Mouse (Mus musculus): ENCODE results near the gene St6galnac1.
"Not testable (repeated sequence)": the region's sequence is repeated elsewhere in the genome, so short reads cannot be mapped to it uniquely, and the experiment has no call there.

Gene St6galnac1

DNA sequence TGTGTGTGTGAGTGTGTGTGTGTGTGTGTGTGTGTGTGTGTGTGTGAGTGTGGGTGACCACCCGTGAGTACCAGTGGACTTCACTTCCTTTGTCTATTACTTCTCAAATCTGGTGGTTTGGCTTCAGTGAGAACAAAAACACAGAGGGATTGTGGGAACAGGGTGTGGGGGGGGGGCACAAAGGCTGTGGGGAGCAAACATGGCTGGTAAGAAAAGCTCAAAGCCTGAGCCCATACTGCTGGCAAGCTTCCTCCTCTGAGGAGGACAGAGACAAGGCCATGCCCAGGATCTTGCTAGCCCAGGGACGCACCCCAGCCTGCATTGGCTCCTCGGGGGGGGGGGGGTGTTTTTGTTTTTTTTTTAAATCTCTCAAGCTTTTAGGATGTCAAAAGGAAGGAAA is 32.2 kb upstream of the St6galnac1 start:
- DNase-seq (ENCODE audit: low spot score): no peak

DNA sequence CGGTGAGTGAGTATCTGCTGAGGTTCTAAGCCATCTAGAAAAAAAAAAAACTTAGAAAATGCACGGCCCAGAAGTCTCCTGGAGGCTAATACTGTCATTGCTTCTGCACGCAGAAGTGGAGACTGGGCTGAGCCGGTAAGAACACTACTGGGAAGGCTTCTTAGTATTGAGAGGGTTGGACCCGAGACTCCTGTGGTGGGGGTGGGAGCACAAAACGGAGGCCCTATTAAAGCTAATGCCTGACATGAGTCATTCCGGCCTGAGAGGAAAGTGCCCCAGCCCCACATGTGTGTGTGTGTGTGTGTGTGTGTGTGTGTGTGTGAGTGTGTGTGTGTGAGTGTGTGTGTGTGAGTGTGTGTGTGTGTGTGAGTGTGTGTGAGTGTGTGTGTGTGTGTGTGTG is 31.8 kb upstream of the St6galnac1 start:
- no peak for DNase-seq (ENCODE audit: low spot score)

DNA sequence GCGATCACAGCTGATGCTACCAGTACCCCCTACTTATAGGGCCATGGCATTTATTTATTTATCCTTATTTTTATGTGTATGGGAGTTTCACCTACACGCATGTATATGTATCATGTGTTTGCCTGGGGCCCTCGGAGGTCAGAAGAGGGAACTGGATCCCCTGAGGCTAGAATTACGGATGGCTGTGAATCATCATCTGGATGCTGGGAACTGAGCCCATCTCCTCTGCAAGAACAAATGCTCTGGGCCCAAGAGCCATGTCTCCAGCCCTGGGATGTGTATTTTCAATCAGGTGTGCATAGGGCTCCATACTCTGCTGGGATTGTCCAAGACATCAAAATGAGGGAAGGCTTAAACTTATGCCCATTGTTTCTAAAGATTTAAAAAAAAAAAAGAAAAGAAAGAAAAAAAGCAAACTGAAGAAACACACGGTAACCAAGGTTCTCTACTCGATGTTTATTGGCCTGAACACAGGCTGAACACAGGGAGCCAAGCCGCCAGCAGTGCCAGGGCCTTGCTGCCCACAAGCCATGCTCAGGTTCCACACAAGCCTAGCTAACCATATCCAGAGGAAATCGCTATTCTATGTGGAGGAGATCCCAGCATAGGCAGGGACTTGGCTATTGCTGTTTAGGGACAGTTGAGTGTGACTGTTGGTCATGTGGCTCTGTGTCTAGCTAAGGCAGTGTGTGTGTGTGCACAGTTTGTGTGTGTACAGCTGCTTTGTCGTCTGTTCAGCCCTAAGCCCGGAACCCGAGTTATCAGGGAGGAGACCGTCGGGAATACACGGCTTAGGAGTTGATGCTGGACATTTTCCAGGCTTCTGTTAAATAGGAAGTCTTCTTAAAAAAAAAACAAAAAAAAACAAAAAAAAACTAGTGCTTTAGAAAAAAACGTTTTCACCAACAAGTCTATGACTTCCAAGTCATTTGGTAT is 31.1 kb upstream of the St6galnac1 start:
- no peak for DNase-seq (ENCODE audit: low spot score)

DNA sequence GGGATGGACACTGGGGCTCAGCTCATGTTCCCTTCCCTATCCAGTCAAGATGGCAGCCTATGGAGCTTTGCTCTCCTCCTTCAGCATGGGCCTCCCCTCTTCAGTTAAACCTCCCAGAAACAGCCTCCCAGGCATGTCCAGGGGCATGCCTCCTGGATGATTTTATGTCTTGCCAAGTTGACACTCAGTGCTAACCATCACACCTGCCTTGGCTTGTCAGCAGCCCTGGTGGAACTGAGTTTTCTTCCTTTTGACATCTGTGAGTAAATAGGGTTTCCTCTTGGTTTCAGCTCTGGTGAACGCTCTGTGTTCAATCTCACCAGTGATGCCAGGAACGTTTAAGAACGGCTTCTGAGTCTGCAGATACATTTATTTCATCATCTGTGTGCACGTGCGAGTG is 27.4 kb upstream of the St6galnac1 start:
- no peak for DNase-seq (ENCODE audit: low spot score)

DNA sequence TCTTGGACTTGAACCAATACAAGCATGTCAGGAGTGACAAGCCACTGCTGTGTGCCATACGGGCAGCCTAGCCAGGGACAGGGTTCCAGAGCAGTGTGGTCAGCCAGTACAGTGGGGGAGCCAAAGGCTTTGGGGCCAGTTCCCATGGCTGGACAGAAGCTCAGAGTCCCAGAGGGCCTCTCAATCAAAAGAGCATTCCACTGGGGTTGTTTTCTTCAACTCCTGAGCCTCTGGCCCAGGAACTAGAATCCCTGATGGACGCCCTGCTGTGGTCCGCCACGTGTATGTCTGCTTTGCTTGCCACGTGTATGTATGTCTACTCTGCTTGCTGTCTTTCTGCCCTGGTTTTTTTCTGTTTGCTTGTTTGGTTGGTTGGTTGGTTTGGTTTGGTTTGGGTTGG is 25.8 kb upstream of the St6galnac1 start:
- no peak for DNase-seq (ENCODE audit: low spot score)

DNA sequence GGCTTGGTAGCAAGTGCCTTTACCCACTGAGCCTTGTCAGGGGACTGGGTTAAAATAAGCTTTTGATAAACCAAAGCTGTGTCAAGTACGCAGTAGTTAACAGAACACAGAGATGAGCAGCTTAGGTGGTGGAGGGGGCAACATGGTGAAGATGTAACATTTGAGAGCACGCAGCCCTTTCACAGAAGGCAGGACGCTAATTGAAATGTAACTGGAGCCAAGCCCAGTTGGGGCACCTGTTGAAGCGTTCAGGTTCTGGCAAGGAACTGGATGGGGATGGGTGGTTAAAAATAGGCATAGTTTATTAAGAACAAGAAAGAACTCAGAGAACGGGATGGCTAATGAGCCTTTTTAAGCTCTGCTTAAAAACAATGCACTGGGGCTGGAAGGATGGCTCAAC is 24.1 kb upstream of the St6galnac1 start:
- DNase-seq (ENCODE audit: low spot score): no peak

DNA sequence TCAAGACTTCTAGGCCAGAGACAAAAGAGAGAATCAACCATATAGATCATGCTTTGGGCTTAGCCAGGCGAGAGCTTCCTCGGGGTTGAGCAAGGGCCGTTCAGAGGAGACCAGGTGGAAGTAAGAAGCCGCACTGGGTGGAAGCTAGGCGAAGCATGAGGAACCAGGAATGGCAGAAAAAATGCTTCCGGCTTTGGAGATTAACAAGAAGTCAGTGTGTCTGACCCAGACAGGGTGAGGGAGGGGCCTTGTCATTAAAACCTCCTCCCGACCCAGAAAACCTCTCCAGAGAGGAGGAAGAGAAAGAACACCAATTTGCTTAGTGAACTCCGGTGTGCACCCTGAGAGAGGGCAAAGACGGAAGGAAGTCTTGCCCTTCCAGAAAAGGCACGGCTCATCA is 8.9 kb upstream of the St6galnac1 start:
- DNase-seq (ENCODE audit: low spot score): no peak

DNA sequence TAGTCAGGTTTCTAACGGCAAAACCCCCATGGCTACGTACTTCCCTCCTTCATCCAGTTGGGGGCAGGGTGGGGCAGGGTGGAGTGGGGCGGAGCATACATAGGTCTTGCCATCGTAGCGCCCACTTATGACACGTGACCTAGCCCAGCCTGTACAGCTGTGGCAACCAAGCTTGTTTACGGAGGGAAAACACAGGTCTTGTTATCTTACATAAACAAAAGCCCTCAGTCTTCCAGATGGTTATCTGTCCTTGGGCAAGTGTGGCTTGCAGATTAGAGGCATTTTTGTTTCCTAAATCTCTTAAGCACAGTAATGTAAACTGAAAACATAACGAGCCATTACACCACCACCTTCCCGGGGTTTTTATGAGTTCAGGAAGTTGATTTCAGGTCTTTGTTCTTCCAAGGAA is 7.4 kb upstream of the St6galnac1 start:
- DNase-seq (ENCODE audit: low spot score): peak; percentile 16

DNA sequence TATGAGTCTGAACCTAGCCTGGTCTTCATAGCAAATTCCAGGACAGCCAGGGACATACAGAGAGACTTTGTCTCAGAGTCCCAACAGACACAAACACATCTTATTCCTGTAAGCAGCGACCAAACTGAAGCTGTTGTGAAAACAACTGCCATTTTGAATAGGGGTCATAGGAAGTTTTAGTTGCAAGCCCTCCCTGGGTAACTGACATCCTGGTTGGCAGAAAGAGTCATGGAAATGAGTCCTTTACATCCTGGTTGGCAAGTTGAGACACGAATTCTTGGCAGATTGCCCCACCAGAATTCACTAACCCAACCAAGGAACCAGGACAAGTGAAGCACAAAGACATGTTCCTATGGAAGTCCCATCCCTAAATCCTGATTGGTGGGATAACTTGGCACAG is 2.1 kb downstream of the St6galnac1 start:
- DNase-seq (ENCODE audit: low spot score): no peak

DNA sequence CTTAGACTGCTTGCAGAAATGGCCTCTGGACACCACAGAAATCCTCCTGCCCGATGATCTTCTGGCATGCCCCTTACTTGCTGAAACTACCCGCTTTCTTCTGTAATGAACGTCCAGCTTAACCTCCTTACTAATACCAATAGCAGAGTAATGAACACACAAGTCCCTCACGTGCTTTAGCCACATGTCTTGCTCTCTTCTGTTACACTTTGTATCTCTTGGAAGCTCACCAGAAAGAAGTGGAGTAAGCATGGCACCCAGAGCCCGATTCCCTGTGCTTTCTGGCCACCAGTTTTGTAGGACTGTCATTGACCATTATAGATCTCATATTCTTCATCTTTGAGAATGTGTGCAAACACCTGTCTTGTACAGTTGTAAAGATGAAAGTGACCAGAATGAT is 5.4 kb downstream of the St6galnac1 start:
- DNase-seq (ENCODE audit: low spot score): no peak

DNA sequence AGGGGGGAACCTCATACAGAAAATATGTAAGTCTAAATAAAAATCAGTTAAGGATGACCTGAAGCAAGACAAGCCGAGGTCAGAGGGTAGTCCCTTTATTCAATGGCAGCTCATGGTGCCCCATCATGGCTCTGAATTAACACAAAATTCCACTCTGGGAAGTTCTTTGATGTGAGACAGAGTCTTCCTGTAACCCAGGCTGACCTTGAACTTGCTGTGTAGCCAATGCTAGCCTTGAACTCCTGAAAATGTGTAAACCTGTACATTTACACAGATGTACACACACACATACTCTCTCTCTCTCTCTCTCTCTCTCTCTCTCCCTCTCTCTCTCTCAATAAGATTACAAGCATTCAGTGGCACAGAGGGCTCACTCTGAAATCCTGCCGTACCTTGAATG is 10.4 kb downstream of the St6galnac1 start:
- no peak for DNase-seq (ENCODE audit: low spot score)

DNA sequence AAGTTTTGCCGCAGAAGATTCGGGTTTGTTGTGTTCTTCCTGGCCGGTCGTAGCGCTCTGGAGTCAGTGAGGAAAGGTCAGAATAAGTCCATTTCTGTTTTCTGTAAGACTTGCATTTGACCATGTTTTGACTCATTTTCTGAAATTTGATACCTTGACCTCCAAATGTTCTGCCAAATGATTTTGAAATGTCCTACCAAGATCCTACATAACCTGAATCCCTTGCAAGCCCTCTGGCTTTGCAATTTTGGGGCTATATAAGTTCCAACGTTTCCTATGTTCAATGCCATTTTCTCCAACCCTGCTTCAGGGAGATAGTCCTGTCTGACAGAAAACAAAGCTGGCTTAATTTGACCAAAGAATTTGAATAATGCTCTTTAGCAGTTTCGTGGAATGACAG is 11.0 kb downstream of the St6galnac1 start:
- DNase-seq (ENCODE audit: low spot score): no peak

DNA sequence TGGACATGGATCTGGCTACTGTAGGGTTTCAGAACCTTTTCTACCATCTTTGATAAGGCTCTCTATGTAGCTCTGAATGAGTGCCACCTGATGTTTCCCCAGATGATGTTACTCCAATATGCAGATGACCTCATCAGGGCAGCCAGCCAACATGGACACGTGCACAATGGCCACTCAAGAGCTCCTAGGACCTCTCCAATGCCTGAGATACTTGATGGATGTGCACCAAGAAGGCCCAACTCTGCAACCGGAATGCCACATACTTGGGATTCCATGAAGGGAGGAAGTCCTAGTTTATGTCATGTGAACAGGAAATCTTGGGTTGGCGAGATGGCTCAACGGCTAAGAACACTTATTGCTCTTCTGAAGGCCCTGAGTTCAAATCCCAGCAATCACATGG is 20.1 kb downstream of the St6galnac1 start:
- no peak for DNase-seq (ENCODE audit: low spot score)

DNA sequence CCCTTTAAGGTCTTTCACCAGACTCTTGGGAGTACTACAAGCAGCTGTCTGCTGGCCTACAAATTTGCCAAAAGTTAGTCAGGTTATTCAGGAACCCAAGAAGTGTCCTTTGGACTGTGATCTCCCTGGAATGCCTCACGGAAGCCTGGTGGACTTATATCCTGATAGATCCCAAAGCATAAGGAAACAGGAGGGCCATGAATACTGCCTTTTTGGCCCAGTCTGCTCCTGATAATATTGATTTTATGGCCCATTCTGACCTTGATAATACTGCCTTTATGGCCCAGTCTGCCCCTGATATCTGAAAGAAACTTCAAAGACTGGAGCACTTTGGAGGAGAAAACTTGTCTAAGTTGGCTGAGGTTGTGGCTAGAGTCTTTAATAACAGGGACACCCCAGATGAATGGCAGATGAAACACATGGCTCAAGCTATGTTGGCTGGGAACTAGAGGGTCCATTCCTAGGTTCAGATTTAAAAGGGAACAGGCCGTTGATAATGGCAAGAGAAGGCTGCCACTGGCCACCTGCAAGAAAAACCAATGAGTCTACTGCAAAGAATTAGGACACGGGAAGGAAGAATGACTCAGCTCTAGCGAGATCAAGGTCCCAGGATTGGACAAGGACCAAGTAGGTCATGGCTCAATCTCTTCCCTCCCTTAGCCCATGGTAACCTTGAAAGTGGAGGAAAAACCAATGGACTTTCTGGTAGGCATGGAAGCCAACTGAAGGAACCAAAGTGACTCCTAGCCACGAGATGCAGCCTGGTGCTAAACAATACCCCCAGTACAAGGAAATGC is 21.4 kb downstream of the St6galnac1 start:
- no peak for DNase-seq (ENCODE audit: low spot score)

DNA sequence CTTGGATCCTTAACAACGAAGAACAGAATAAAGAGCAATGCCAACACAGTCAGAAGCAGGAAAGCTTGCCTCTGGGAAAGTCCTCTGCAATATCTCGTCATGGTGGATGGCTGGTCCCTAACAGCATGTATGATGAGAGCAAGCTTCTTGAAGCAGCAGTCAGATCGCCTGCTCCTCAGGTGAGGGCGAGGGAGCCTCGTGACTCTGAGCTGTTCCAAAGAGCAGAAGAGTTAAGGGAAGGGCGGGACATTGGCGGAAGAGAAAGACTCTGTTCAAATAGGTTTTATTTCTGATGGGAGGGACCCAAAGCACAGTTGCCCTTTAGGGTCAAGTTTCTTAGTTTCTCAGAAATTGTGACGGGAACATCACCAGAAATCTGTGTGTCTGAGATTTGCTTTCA is 25.6 kb downstream of the St6galnac1 start:
- DNase-seq (ENCODE audit: low spot score): no peak

DNA sequence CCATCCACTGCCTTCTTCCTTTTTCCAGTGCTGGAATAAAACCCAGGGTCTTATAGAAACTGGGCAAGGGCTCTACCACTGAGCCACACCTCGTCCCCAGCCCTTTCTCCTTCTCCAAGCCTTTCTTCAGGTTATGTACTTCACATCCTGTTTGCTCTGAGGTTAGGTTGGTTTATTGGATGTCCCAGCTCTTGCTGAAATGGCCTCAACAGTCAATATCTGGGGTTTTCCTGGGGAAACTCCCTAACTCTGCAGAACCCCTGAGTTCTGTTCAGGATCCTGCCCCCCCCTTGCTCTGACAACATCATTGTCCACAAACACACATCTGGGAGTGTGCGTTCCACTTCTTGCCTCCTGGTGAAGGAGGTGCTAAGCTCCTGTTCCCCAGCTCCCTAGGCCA is 26.6 kb downstream of the St6galnac1 start:
- DNase-seq (ENCODE audit: low spot score): not testable (repeated sequence)

DNA sequence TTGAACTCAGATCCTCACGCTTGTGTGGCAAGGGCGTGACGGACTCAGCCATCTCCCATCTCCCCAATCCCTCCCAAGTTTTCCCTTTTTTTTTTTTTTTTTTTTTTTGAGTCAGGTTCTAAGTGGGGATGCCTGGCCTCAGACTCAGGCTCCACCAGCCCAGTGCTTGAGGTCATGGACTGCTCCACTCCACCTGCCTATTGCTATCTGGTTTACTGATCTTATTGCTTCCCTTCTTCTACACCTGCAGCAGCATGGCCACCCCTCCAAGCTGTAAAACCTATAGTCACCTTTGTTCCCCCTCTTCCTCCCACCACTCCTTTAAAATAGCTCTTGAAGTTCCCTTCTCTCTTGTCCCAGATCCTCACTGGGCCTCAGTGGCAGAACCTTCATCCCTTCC is 28.5 kb downstream of the St6galnac1 start:
- not testable (repeated sequence) for DNase-seq (ENCODE audit: low spot score)

DNA sequence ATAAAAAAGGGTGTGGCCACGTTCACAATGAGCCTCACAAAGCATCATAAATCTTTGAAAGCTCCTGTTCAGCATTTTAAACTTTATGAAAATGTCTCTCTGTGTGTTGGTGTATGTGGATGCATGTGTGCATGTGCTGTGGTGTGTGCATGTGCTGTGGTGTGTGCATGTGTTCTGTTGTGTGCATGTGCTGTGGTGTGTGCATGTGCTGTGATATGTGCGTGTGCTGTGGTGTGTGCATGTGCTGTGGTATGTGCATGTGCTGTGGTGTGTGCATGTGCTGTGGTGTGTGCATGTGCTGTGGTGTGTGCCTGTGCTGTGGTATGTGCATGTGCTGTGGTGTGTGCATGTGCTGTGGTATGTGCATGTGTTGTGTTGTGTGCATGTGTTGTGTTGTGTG is 29.9 kb downstream of the St6galnac1 start:
- DNase-seq (ENCODE audit: low spot score): not testable (repeated sequence)

DNA sequence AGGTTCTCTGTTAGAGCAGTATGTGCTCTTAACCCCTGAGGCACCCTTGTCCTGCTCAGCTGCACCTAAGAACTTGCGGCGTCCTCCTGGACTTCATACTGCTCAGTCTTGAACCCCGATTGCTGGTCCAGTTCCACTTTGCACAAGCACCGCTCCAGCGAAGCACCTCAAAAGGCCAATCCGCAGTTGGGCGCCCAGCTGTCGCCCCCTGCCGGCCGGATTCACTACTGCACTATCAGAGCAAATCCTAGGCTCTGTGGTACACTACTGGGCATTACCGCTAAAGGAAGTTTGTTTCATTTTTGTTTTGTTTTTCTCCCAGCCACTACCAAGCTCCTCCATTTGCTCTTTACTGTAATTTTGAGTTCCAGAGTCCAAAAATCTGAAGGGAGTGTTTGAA is 36.9 kb downstream of the St6galnac1 start:
- no peak for DNase-seq (ENCODE audit: low spot score)

DNA sequence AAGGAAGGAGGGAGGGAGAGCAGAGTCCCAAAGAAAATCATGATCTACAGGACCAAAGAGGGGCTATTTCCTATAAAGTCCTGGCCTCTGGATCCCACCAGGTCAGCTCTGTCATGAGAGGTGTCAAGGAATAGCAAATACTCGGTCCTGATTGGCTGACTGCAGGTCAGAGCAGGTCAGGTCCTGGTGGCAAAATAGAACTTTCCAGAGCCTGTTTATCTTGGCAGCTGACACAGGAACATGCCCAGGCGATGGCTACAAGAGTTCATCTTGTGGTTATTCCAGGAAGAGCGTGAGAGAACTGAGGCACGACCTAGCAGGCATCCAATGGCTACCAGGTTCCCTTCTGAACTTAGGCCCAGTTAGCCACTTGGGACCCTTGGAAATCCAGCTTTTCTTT is 42.8 kb downstream of the St6galnac1 start:
- no peak for DNase-seq (ENCODE audit: low spot score)

DNA sequence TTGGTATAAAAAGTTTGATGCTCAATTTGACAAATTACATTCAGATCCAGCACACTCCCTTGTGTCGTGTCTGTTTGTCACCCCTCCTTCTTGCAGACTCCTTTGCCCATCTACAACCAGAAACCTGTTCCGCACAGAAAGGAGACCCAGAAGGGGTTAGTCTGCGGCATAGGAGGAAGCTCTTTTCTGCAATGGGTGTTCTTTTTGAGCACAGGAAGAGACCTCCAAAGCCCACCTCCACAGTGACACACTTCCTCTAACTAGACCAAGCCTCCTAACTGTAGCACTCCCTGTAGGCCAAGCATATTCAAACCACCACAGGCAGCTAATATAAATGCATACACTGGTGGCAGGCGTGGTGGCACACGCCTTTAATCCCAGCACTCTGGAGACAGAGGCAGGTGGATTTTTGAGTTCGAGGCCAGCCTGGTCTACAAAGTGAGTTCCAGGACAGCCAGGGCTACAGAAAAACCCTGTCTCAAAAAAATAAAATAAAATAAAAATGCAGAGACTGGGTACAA is 44.2 kb downstream of the St6galnac1 start:
- not testable (repeated sequence) for DNase-seq (ENCODE audit: low spot score)

DNA sequence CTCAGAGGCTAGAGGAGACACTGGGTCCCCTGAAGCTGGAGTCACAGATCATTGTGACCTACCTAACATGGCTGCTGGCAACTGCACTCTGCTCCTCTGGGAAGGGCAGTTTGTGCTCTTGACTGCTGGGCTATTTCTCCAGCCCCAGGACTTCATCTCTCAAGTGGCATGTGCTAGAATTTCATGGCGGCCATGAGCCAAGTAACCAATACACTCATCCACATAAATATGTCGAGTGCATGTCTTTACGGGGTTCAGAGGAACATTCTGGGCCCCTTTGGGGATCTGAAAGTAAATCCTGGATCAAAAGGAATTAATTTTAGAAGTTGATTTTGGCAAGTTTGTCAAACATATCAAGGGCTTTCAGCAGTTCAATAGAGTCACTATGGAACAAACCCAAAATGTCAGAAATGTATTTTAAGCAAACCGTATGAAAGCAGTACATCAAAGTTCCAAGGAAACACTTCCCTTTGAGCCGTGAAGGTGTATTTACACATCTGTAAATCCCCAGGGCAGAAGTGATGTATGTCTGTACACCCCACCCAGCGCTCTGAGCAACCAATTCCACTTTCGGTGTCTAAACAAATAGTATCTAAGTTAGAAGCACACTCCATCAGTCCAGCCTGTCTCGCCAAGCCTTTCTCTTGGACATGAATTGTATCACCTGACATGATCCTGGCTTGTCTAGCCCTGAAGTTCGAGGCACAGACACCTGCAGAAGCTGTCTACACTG is 45.9 kb downstream of the St6galnac1 start:
- no peak for DNase-seq (ENCODE audit: low spot score)

All from embryo, embryonic 10 days (tissue).